ENCODE assay signal across 21 mouse cellular contexts in the genomic region with DNA sequence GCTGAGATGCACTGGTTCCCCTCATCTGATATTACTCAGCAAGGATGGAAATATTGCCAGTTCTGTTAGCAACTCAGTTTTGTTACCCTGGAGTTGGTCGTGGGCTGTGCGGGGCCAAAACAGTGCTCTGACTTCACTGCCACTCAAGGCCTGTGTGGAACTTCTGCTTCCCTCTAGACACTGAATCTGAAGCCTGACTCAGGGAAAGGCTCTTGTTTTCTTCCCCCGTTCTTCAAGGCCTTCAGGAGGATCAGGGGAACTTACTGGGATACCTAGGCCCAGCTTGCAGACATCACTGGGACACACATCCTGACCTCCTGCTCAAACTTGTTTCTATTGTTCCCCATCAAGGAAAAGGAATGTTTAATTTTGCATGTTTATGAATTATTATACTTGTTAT. TPM values are rescaled to one million over a fixed set of nuclear protein-coding genes. Genes with fewer than 3 reads are reported as not detected.
DNase-seq lines count a peak whose midpoint lies in the region; ATAC-seq and TF ChIP-seq lines count a peak whose summit lies in the region.
"Not testable (repeated sequence)": the region's sequence is repeated elsewhere in the genome, so short reads cannot be mapped to it uniquely, and the experiment has no call there.
"Had no signal": no experiment of that assay in that cellular context is flagged by ENCODE, and none has a peak within 500 bp of the region (broad histone marks: within the 10 kb centered on the region; RNA-seq: fewer than 3 reads in every experiment).

No protein-coding gene starts in this region.

- H3K27me3 ChIP-seq in heart, embryonic 10.5 days (ENCODE audit: insufficient read depth, poor library complexity, severe bottlenecking); lung, postnatal 0 days (replicated peaks; ENCODE audit: insufficient read depth, low read length); splenic B cell, adult 2 months (ENCODE audit: control insufficient read depth, insufficient read depth, low read length, poor library complexity, severe bottlenecking): not testable (repeated sequence)

- H3K4me1 ChIP-seq in heart, embryonic 10.5 days; lung, postnatal 0 days (ENCODE audit: insufficient read depth, low read depth, low read length): not testable (repeated sequence)

- H3K27ac ChIP-seq in heart, embryonic 10.5 days; lung, postnatal 0 days (ENCODE audit: low read length): not testable (repeated sequence)

- not testable (repeated sequence) for H3K4me2 ChIP-seq in lung, postnatal 0 days (replicated peaks; ENCODE audit: low read depth, low read length)

- not testable (repeated sequence) for TF ChIP-seq CTCF in lung, postnatal 0 days (IDR thresholded peaks at IDR 0.05)

- not testable (repeated sequence) for TF ChIP-seq EP300 in lung, postnatal 0 days (IDR thresholded peaks at IDR 0.05)

- H3K9me3 ChIP-seq in heart, embryonic 10.5 days, result peaks cover 36% of the 10 kb centered on the region
- peaks cover 10% of the 10 kb centered on the region for H3K9me3 ChIP-seq in lung, postnatal 0 days (ENCODE audit: low read length)

- not testable (repeated sequence) for H3K4me3 ChIP-seq in heart, embryonic 10.5 days; lung, postnatal 0 days (ENCODE audit: low read depth, low read length)

- WGBS in heart, embryonic 10.5 days, result 78% methylated on average over 3 of the region's 3 CpGs
- WGBS in lung, postnatal 0 days, result 73% methylated on average over 3 of the region's 3 CpGs

- not testable (repeated sequence) for H3K9ac ChIP-seq in lung, postnatal 0 days (replicated peaks; ENCODE audit: low read depth)

- not testable (repeated sequence) for H3K36me3 ChIP-seq in heart, embryonic 10.5 days; lung, postnatal 0 days (ENCODE audit: insufficient read depth, low read length); splenic B cell, adult 2 months (ENCODE audit: control insufficient read depth, insufficient read depth, low read length, poor library complexity, severe bottlenecking)

- ATAC-seq in lung, postnatal 0 days, result not testable (repeated sequence)

- DNase-seq in 3T3-L1 (ENCODE audit: low read depth, low spot score), result peak; percentile 13
- DNase-seq in MN1 (ENCODE audit: low spot score), result peak; percentile 18
- peak; percentile 48 for DNase-seq in gastrocnemius, postnatal 25 days
- peak; percentile 71 for DNase-seq in heart, embryonic 10.5 days (ENCODE audit: low spot score)
- peak; percentile 7 for DNase-seq in lung, postnatal 0 days (ENCODE audit: low spot score)
- DNase-seq in splenic B cell, adult 2 months (ENCODE audit: low read depth, low spot score), result peak; percentile 2

RNA-seq across cellular contexts. Expression of gene Btbd35f29, which starts 45.2 kb away (rescaled TPM):
- total RNA-seq in gastrocnemius, postnatal 25 days (2021), result not detected
- polyA plus RNA-seq in heart, embryonic 10.5 days (2016; fragmentation: Nextera tagmentation; extraction: Ambion mirVana), result not detected in 2 replicates
- not detected in 2 replicates for polyA plus RNA-seq in lung, postnatal 0 days (2015; fragmentation: Nextera tagmentation; extraction: Ambion mirVana)
- total RNA-seq: adrenal gland, adult 18-20 months; adrenal gland, adult 8-10 months; adrenal gland, postnatal 14 days; adrenal gland, postnatal 36 days; forebrain, postnatal 0 days; G1E had no signal
- polyA plus RNA-seq: C2C12; cerebellum, adult 2 months; cortical plate, adult 2 months; embryonic facial prominence, embryonic 10.5 days; embryonic facial prominence, embryonic 12.5 days; embryonic facial prominence, embryonic 14.5 days; forebrain, embryonic 11.5 days; forebrain, embryonic 13.5 days; forebrain, embryonic 15.5 days; forebrain, postnatal 0 days; G1E had no signal

Comparison
In these comparisons a context has a peak if more than half of its experiments do, and no peak if none do; other contexts are left out.
1. DNase-seq: peak in every context shown above with its lines; median percentile 71 in heart, embryonic 10.5 days; 48 in gastrocnemius, postnatal 25 days; 18 in MN1; 13 in 3T3-L1; 7 in lung, postnatal 0 days; 2 in splenic B cell, adult 2 months.